Mouse (Mus musculus) small intestine, adult 2 months (tissue): Measurements from ENCODE around the gene Zkscan17. TPM values are rescaled to one million over a fixed set of nuclear protein-coding genes. Genes with fewer than 3 reads are reported as not detected.
A peak's percentile ranks its signal among the peaks of the same experiment; 100 is the strongest.

Source experiments
- H3K27ac ChIP-seq: fragments of 200-500 bp; 2 replicates; pipeline ENCODE4 v1.5.1; 2012; ENCODE audit warnings: low read depth, low read length, control low read depth, inconsistent platforms; ENCODE audit not compliant: insufficient read depth
- H3K27me3 ChIP-seq: fragments of 200-500 bp; 2 replicates; pipeline ENCODE4 v1.6.1; 2012; ENCODE audit warnings: mild to moderate bottlenecking, moderate library complexity, low read length, inconsistent platforms; ENCODE audit not compliant: control insufficient read depth, insufficient read depth
- H3K36me3 ChIP-seq: fragments of 200-500 bp; 2 replicates; pipeline ENCODE4 v1.6.1; 2012; ENCODE audit warnings: mild to moderate bottlenecking, low read length, control low read depth, inconsistent platforms; ENCODE audit not compliant: control insufficient read depth, insufficient read depth
- H3K4me1 ChIP-seq: fragments of 200-500 bp; 2 replicates; pipeline ENCODE4 v1.6.1; 2012; ENCODE audit warnings: low read length, inconsistent platforms, mixed read lengths; ENCODE audit not compliant: control insufficient read depth, insufficient read depth, insufficient read length
- H3K4me3 ChIP-seq: fragments of 200-500 bp; 2 replicates; pipeline ENCODE4 v1.5.1; 2012; ENCODE audit warnings: low read depth, mild to moderate bottlenecking, control low read depth, inconsistent platforms, low read length, moderate library complexity
- CTCF ChIP-seq: fragments of 200-500 bp; IDR thresholded peaks from 2 replicates; pipeline ENCODE4 v1.5.1; 2012; ENCODE audit warnings: low read depth, mild to moderate bottlenecking, control low read depth, inconsistent platforms, low read length, moderate library complexity, mixed read lengths; ENCODE audit not compliant: insufficient replicate concordance, insufficient read length; ENCODE audit errors: extremely low read depth
- POLR2A ChIP-seq: fragments of 200-500 bp; IDR thresholded peaks from 2 replicates; pipeline ENCODE4 v1.6.1; 2012; ENCODE audit warnings: low read depth, mild to moderate bottlenecking, control low read depth, inconsistent platforms, low read length, moderate library complexity
- WGBS: fragments of 180-500 bp; shearing (Covaris S2); methylation state at CpG from one replicate; pipeline ENCODE4 v1.1.7; 2018; 5-methylcytosine and 5-hydroxymethylcytosine counted together
- polyA plus RNA-seq: library from polyadenylated mRNA; depleted of rRNA; stranded (reverse); fragments of >200 nt; gene quantifications from 2 replicates; pipeline ENCODE4 v1.2.3, GENCODE M21; 2012

The Zkscan17 gene
- polyA plus RNA-seq, 1 experiment: 5.8 TPM

DNA sequence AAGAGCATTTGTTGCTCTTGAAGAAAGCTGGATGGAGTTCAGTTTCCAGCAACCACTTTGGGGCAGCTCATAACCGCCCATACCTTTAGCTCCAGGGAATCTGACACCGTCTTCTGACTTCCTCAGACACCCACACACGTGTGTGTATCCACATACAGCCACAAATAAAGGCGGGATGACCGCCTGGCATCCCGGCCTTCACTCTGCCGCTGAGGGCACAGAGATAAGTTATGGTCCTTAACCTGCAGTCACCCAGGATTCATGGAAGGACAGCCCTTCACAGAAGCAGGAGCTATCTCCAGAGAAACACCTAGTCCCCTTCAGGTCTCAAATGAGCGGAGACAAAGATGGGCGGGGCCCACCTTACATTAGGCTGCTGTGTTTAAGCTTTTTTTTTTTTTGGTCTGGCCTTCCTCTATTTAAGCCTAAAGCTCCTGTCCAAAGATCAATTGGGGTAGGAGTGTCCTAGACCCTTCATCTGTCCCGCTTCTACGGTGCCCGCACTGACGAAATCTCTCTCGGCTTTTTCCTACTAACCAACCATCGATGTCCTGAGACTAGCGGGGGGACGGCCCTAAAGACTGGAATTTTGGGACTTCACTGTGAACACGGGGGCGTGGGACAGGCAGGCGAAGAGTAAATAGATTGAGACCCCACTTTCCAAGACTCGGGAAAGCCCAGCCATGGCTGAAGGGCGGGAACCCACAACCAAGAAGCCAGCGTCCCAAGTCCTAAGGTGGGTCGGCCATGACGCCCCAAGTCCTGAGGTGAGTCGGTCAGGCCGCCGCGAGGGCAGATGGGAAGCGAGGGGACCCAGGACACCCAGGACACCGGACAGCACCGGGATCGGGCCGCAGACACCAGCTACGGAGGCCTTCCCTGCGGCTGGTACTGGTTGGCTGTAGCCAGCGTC lies 54.9 kb downstream of the Zkscan17 start:
- no peaks in the 10 kb centered on the region for H3K27me3 ChIP-seq
- H3K4me3 ChIP-seq: peak overlapping the region; percentile 82
- no peak for TF ChIP-seq POLR2A
- TF ChIP-seq CTCF: no peak
- H3K27ac ChIP-seq: peak overlapping the region; percentile 38
- H3K4me1 ChIP-seq: no peaks in the 10 kb centered on the region; the same call in 1 of the 2 replicates
- no peaks in the 10 kb centered on the region; the same call in 1 of the 2 replicates for H3K36me3 ChIP-seq
- WGBS: 4% methylated on average over 37 of the region's 37 CpGs

DNA sequence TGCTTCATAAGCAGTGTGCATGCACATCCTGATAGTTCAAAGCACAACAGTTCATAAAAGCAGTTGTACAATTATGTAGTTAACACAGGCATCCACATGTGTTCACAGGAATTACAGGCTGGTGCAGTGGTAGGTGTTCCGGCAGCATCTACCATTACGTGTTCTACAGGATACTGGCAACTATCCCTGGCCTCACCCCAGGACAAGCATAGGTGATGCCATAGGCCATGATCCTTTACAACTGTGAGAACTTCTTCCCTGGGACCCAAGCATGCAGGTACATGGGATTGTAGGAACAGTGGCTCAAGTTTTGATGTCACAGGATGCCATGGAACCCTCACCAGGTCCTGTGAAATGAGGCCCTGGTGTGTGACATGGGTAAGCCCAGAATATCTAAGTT lies 66.1 kb downstream of the Zkscan17 start:
- no peaks in the 10 kb centered on the region for H3K27me3 ChIP-seq
- H3K27ac ChIP-seq: no peak overlapping the region
- peaks cover 24% of the 10 kb centered on the region for H3K36me3 ChIP-seq
- no peaks in the 10 kb centered on the region for H3K4me1 ChIP-seq
- no peak overlapping the region for H3K4me3 ChIP-seq
- 97% methylated on average over 2 of the region's 2 CpGs for WGBS
- TF ChIP-seq POLR2A (no peak), CTCF (no peak)

DNA sequence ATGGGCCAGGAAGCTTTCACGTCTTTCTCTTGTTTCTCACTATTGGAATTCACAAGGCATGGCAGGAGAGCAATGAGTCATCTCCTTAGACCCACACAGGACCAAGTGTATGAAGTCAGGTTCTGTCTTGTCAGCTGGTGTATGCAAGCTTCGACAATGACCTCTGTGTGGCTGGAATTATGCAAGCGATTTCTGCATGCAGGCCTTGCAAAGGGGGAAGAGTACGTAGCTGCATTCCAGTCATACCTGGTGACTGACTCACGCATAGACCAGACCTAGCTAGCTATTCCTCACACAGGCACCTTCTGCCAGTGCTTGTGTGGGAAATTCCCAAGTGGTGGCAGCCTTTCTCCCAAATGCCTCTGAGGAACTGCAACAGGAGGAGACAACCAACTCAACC lies 67.6 kb downstream of the Zkscan17 start:
- H3K27me3 ChIP-seq: no peaks in the 10 kb centered on the region
- WGBS: 49% methylated on average over 5 of the region's 5 CpGs
- H3K4me3 ChIP-seq: no peak overlapping the region
- no peak overlapping the region for H3K27ac ChIP-seq
- H3K36me3 ChIP-seq: peaks cover 35% of the 10 kb centered on the region
- no peaks in the 10 kb centered on the region for H3K4me1 ChIP-seq
- TF ChIP-seq CTCF (no peak), POLR2A (no peak)

DNA sequence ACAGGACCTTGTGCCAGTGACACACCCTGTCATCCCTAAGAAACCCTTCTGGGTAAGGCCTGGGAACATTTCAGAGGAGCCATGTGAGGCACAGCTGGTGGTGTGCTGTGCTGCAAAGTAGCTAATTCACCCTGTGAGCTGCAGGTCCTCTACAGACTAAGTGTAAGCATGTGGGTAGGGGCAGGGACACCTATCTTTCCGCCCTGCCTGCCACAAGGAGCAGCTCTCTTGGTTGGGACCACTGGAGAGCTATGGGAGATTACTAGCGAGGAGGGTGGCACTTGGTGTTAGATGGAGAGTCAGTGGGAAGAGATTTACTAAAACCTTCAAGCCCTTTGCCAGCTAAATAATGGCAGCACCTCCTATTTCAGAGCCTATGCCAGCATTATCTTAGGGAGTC lies 69.7 kb downstream of the Zkscan17 start:
- Histone ChIP-seq H3K4me1 (no peaks in the 10 kb centered on the region), H3K27ac (no peak overlapping the region), H3K36me3 (peaks cover 25% of the 10 kb centered on the region), H3K4me3 (no peak overlapping the region), H3K27me3 (no peaks in the 10 kb centered on the region)
- TF ChIP-seq POLR2A: no peak
- TF ChIP-seq CTCF: no peak
- 93% methylated on average over 2 of the region's 2 CpGs for WGBS

DNA sequence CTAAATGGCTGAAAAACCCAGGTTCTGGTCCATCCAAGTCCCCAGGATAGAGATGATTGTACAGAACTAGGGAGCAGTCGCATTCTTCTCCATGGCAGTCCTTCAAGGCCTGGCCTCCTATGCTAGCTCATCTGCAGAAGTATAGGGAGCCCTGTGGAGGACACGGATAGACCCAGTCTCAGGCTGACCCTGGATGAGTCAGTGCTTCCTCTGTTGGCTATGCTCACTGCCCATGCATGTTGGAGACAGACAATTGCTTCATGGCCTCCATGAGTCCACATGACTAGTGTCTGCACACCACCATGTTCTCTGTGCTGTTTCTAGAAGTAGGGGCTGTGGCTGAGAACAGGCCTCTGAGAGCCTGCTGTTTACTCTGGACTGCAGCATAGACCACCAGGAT lies 70.2 kb downstream of the Zkscan17 start:
- Histone ChIP-seq H3K4me3 (no peak overlapping the region), H3K27me3 (no peaks in the 10 kb centered on the region), H3K4me1 (no peaks in the 10 kb centered on the region), H3K27ac (no peak overlapping the region), H3K36me3 (peaks cover 25% of the 10 kb centered on the region)
- TF ChIP-seq CTCF: no peak
- TF ChIP-seq POLR2A: no peak
- WGBS: 88% methylated on average over 2 of the region's 2 CpGs

DNA sequence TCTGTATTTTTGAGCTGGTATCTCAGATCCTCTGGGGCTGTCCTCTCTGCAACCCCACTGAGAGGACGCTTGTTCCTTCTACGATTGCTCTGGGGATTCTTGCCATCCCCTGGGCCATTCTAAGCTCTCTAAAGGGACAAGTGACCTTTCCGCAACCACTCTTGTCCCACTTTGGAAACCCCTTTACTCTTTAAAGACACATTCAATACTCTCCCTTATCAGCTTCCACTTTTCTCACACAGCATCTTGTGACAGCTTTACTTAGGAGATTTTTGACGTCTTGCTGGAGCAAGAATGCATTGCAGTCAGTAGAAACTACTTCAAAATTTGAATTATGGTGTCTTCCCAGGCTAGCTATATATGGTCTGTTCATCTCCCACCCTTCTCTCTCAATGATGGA lies 75.5 kb downstream of the Zkscan17 start, which contains the start of gene Snap47:
Gene Snap47, minus strand, starts transcription at position 101 of the 400 bp plus-strand sequence.
- WGBS: 68% methylated on average over 4 of the region's 4 CpGs
- peak within 1 kb of the TSS; percentile 46 for H3K27ac ChIP-seq

DNA sequence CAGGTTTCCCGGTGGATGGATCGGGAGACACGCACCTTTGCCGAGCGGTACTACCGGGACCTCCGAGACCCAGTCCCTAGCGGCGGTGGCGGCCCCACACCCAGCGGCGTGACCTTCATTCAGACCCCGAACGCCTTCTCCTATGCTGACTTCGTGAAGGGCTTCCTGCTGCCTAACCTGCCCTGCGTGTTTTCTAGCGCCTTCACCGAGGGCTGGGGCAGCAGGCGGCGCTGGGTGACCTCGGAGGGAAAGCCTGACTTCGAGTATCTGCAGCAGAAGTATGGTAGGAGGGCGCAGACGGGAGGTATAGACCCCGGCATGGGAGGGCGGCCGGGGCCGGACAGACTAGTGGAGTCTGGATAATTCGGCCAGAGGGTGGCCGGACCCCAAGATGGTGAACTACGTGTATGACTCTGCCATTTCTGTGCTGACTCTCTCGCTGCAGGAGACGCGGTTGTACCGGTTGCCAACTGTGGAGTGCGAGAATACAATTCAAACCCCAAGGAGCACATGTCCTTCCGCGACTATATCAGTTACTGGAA lies 76.2 kb downstream of the Zkscan17 start:
- no peaks in the 10 kb centered on the region for H3K27me3 ChIP-seq
- TF ChIP-seq POLR2A (no peak), CTCF (no peak)
- H3K27ac ChIP-seq: peak overlapping the region; percentile 46
- H3K36me3 ChIP-seq: peaks cover 16% of the 10 kb centered on the region
- WGBS: 1% methylated on average over 38 of the region's 38 CpGs
- H3K4me1 ChIP-seq: peaks cover 8% of the 10 kb centered on the region
- H3K4me3 ChIP-seq: peak overlapping the region; percentile 73

More for the DNA sequence above, 75.5 kb downstream of the Zkscan17 start, which contains the start of gene Snap47:
- Histone ChIP-seq H3K36me3 (peaks cover 23% of the 10 kb centered on the region), H3K4me3 (peak within 1 kb of the TSS; percentile 73), H3K27me3 (no peaks in the 10 kb centered on the region), H3K4me1 (peaks cover 8% of the 10 kb centered on the region)
- no peak for TF ChIP-seq POLR2A
- no peak for TF ChIP-seq CTCF
